Mouse (Mus musculus) heart, adult 2 months (tissue): ENCODE data around the gene Slc25a19.

Experiments used
- CTCF ChIP-seq: fragments of 200-600 bp; IDR thresholded peaks from 2 replicates; pipeline ENCODE4 v1.8.1; 2022; ENCODE audit warnings: antibody characterized with exemption, mild to moderate bottlenecking, moderate library complexity
- POLR2A ChIP-seq: fragments of 200-500 bp; IDR thresholded peaks from 2 replicates; pipeline ENCODE4 v1.6.1; 2011; ENCODE audit warnings: mild to moderate bottlenecking, low read depth, low read length, control low read depth; ENCODE audit not compliant: insufficient read depth

DNA sequence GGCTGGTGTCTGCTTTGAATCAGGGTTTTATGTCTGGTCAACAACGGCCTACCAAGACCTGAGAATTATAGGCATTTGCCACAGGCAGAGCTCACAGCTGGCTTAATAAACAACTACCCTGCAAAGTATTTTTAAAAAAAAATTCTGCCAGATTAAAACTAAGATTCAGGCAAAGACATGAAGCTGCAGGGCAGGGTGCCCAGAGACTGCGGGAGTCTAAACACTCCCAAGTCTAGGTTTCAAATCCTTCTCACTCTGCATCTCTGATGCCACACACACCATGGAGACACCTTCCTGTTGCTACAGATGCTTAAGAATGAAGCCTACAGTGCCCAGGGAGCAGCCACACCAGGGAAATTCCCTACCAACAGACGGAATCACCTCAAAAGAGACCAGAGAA, 23.6 kb upstream of the Slc25a19 start:
- no peak for TF ChIP-seq CTCF
- TF ChIP-seq POLR2A, result no peak
